Mouse (Mus musculus) hindbrain, postnatal 0 days (tissue): ENCODE measurements around the gene Rnf185. TPM values are rescaled to one million over a fixed set of nuclear protein-coding genes. Genes with fewer than 3 reads are reported as not detected.

Experiments
- ATAC-seq: fragments of 200-750 bp; cut with Nextera tagmentation; 2 replicates; pipeline ENCODE4 v1.8.0; 2017; ENCODE audit warnings: mild to moderate bottlenecking, moderate TSS enrichment, moderate library complexity
- DNase-seq: peaks from one replicate; pipeline ENCODE4 v3.0.0-alpha.2; 2015; ENCODE audit warnings: low spot score
- H3K27ac ChIP-seq: fragments of 300-500 bp; sonication (generic); 2 replicates; pipeline ENCODE4 v1.5.1; 2014; ENCODE audit warnings: mild to moderate bottlenecking
- H3K27me3 ChIP-seq: fragments of 300-500 bp; sonication (generic); 2 replicates; pipeline ENCODE4 v1.6.1; 2014; ENCODE audit warnings: low read length, mixed read lengths; ENCODE audit not compliant: insufficient read depth
- H3K36me3 ChIP-seq: fragments of 300-500 bp; sonication (generic); 2 replicates; pipeline ENCODE4 v1.6.1; 2014; ENCODE audit warnings: low read length, mixed read lengths; ENCODE audit not compliant: insufficient read depth
- H3K4me1 ChIP-seq: fragments of 300-500 bp; sonication (generic); 2 replicates; pipeline ENCODE4 v1.6.1; 2014; ENCODE audit warnings: antibody characterized with exemption, low read length, mixed read lengths; ENCODE audit not compliant: insufficient read depth
- H3K4me2 ChIP-seq: fragments of 300-500 bp; sonication (generic); 2 replicates; pipeline ENCODE4 v1.6.1; 2014; ENCODE audit warnings: low read depth, mild to moderate bottlenecking, low read length, moderate library complexity, mixed read lengths
- H3K4me3 ChIP-seq: fragments of 300-500 bp; sonication (generic); 2 replicates; pipeline ENCODE4 v1.5.1; 2014; ENCODE audit warnings: low read length
- H3K9ac ChIP-seq: fragments of 300-500 bp; sonication (generic); replicated peaks from 2 replicates; pipeline ENCODE4 v1.6.1; 2014; ENCODE audit warnings: mild to moderate bottlenecking, low read length, moderate library complexity, mixed read lengths
- H3K9me3 ChIP-seq: fragments of 300-500 bp; sonication (generic); 2 replicates; pipeline ENCODE4 v1.6.1; 2016; ENCODE audit warnings: low read length, mixed read lengths
- CTCF ChIP-seq: IDR thresholded peaks from 2 replicates; pipeline ENCODE4 v1.5.1; 2016; ENCODE audit warnings: antibody characterized with exemption, control low read depth, low read depth
- WGBS: fragments of 180-500 bp; shearing (Covaris S2); extraction: QIAGEN DNeasy Blood & Tissue Kit; methylation state at CpG from one replicate; pipeline ENCODE4 v1.1.7; 2014; 5-methylcytosine and 5-hydroxymethylcytosine counted together
- polyA plus RNA-seq: library from polyadenylated mRNA; unstranded; fragments of >200 nt; fragmentation: Nextera tagmentation; extraction: Ambion mirVana; gene quantifications from 2 replicates; pipeline ENCODE4 v1.2.1, GENCODE M21; 2015
- total RNA-seq: library from RNA; depleted of rRNA; stranded (reverse); fragments of >200 nt; gene quantifications from 2 replicates; pipeline ENCODE4 v1.2.3, GENCODE M21; 2014; rRNA removed

The Rnf185 gene
- total RNA-seq, result 36.1 and 40.2 TPM in 2 replicates
- 31.4 and 36.6 TPM in 2 replicates for polyA plus RNA-seq

DNA sequence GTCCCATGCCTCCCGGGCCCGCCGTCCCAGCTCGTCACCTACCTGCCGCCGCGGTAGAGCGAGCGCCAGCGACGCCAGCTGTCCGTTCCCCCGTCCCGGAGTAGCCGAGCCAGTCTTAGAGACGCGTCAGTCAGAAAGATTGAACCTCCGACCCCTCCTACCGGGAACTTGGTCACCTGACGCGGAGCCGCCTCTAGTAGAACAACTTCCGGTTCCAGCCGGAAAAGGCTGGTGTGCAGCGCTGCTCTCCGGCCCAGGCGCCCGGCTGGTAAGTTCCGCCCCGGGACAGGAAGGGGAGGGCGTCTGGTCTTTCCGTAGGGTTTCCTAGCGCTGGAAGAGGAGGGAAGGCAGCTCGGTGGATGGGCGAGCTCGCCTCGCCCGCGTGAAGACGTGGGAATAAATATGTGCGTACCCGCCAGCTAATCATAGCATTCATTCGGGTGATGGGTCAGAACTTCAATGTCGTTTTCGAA is at the start of gene Rnf185:
Gene Rnf185 (minus strand): TSS at position 197 of the 473 bp plus-strand sequence.
- H3K27me3 ChIP-seq, result no peaks in the 10 kb centered on the region
- peak within 1 kb of the TSS; percentile 91 for H3K27ac ChIP-seq
- peak; percentile 18; the same call in 1 of the 2 replicates for TF ChIP-seq CTCF
- peak within 1 kb of the TSS; percentile 82 for H3K4me2 ChIP-seq
- 0% methylated on average over 45 of the region's 45 CpGs for WGBS
- H3K4me3 ChIP-seq, result peak within 1 kb of the TSS; percentile 88
- peaks cover 7% of the 10 kb centered on the region; the same call in 1 of the 2 replicates for H3K4me1 ChIP-seq
- peak within 1 kb of the TSS; percentile 86 for H3K9ac ChIP-seq
- H3K9me3 ChIP-seq, result no peaks in the 10 kb centered on the region
- no peaks in the 10 kb centered on the region for H3K36me3 ChIP-seq
- ATAC-seq (peak; percentile 98), DNase-seq (peak; percentile 98)

DNA sequence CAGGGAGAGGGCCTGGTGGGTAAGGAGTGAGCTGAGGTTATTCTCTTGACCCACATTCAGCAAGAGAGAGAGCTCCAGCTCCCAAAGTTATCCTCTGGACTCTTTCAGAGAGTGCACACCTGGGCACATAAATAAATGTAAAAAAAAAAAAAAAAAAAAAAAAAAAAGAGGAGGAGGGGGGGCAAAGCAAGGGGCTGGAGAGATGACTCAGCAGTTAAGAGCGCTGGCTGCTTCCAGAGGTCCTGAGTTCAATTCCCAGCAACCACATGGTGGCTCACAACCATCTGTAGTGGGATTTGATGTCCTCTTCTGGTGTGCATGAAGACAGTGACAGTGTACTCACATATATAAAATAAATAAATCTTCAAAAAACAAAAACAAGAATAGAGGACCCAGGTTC is 45.1 kb upstream of the Rnf185 start:
- Histone ChIP-seq H3K4me1 (no peaks in the 10 kb centered on the region; the same call in 1 of the 2 replicates), H3K9me3 (no peaks in the 10 kb centered on the region), H3K36me3 (no peaks in the 10 kb centered on the region; the same call in 1 of the 2 replicates), H3K9ac (no peak overlapping the region), H3K4me2 (no peak overlapping the region), H3K27me3 (no peaks in the 10 kb centered on the region), H3K4me3 (no peak overlapping the region), H3K27ac (no peak overlapping the region)
- WGBS, result 94% methylated on average over 1 of the region's 1 CpGs
- DNase-seq (no peak), ATAC-seq (no peak)
- TF ChIP-seq CTCF, result no peak

DNA sequence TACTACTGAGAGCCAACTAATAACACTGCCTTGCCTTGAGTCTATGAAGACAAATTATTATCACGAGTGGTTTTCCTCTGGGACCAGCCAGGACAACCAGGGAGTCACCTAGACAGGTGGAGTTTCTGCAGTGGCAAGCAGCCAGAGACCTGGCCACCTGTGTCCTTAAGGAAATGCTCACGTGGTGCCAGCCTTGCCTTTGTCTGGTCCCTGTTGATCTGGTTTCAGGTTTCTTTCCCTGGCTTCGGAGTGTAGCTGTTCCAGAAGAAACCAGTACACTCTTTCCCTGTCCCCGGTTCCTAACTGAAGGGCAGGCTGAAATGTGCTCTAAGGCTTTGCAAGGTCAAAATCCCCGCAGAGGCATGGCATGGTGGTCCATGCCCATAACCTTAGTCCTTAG is 44.6 kb upstream of the Rnf185 start:
- no peak for TF ChIP-seq CTCF
- H3K9me3 ChIP-seq, result no peaks in the 10 kb centered on the region
- 64% methylated on average over 5 of the region's 5 CpGs for WGBS
- DNase-seq, result no peak
- no peak overlapping the region for H3K9ac ChIP-seq
- H3K27ac ChIP-seq, result no peak overlapping the region
- no peaks in the 10 kb centered on the region for H3K27me3 ChIP-seq
- no peaks in the 10 kb centered on the region; the same call in 1 of the 2 replicates for H3K36me3 ChIP-seq
- H3K4me3 ChIP-seq, result no peak overlapping the region
- no peak for ATAC-seq
- H3K4me2 ChIP-seq, result no peak overlapping the region
- H3K4me1 ChIP-seq, result no peaks in the 10 kb centered on the region; the same call in 1 of the 2 replicates

DNA sequence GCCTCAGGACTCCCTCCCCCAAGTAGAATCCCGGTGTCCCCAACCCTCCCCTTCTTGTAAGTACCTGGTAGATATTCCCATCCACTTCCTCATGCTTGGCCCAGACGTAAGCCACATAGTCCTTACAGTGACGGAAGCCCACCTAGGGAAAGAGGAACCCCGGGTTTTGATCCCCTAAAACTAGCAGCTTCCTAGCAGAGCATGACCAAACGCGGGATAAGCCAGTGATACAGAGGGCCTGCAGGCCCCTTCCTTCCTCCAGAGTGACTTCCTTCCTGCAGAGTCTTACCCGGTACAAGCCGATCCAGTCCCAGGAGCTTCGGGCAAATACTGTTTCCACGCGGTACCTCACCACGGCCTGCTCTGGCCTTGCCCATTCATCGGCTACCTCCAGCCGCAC is 43.3 kb upstream of the Rnf185 start:
- no peak for TF ChIP-seq CTCF
- no peak overlapping the region for H3K4me3 ChIP-seq
- no peaks in the 10 kb centered on the region; the same call in 1 of the 2 replicates for H3K4me1 ChIP-seq
- DNase-seq (no peak), ATAC-seq (no peak)
- no peaks in the 10 kb centered on the region for H3K9me3 ChIP-seq
- no peaks in the 10 kb centered on the region; the same call in 1 of the 2 replicates for H3K36me3 ChIP-seq
- no peak overlapping the region for H3K9ac ChIP-seq
- H3K4me2 ChIP-seq, result no peak overlapping the region
- H3K27ac ChIP-seq, result no peak overlapping the region
- WGBS, result 91% methylated on average over 14 of the region's 14 CpGs
- no peaks in the 10 kb centered on the region for H3K27me3 ChIP-seq

- WGBS, result 74% methylated on average over 17 of the region's 17 CpGs
- Histone ChIP-seq H3K4me3 (no peak overlapping the region), H3K36me3 (no peaks in the 10 kb centered on the region; the same call in 1 of the 2 replicates), H3K9ac (no peak overlapping the region), H3K27me3 (no peaks in the 10 kb centered on the region), H3K9me3 (no peaks in the 10 kb centered on the region), H3K4me2 (no peak overlapping the region), H3K4me1 (no peaks in the 10 kb centered on the region; the same call in 1 of the 2 replicates), H3K27ac (no peak overlapping the region)
- TF ChIP-seq CTCF, result no peak
- ATAC-seq, result no peak; the same call in 1 of the 2 replicates
- no peak for DNase-seq
Measured at GRCm38 (mm10) chr11:3494857-3495256, 42.7 kb upstream of the Rnf185 start.

- 0 out of 2 replicates have a peak overlapping the region, but pooled peaks have one; percentile 15 for H3K27ac ChIP-seq
- no peak for TF ChIP-seq CTCF
- no peaks in the 10 kb centered on the region for H3K9me3 ChIP-seq
- no peak for ATAC-seq
- WGBS, result 66% methylated on average over 4 of the region's 4 CpGs
- no peak overlapping the region for H3K9ac ChIP-seq
- H3K4me2 ChIP-seq, result no peak overlapping the region
- no peaks in the 10 kb centered on the region; the same call in 1 of the 2 replicates for H3K4me1 ChIP-seq
- DNase-seq, result no peak
- no peak overlapping the region for H3K4me3 ChIP-seq
- no peaks in the 10 kb centered on the region for H3K36me3 ChIP-seq
- H3K27me3 ChIP-seq, result no peaks in the 10 kb centered on the region
Measured at GRCm38 (mm10) chr11:3492748-3493147, 40.6 kb upstream of the Rnf185 start.

- no peaks in the 10 kb centered on the region for H3K9me3 ChIP-seq
- no peak overlapping the region for H3K4me3 ChIP-seq
- 86% methylated on average over 5 of the region's 5 CpGs for WGBS
- no peaks in the 10 kb centered on the region for H3K27me3 ChIP-seq
- no peaks in the 10 kb centered on the region; the same call in 1 of the 2 replicates for H3K4me1 ChIP-seq
- H3K27ac ChIP-seq, result no peak overlapping the region
- no peak for TF ChIP-seq CTCF
- ATAC-seq (no peak), DNase-seq (no peak)
- no peaks in the 10 kb centered on the region for H3K36me3 ChIP-seq
- no peak overlapping the region for H3K4me2 ChIP-seq
- H3K9ac ChIP-seq, result no peak overlapping the region
Measured at GRCm38 (mm10) chr11:3489036-3489435, 36.9 kb upstream of the Rnf185 start.
